Mouse (Mus musculus) heart, postnatal 0 days (tissue): ENCODE results near the gene Polk. TPM values are rescaled to one million over a fixed set of nuclear protein-coding genes. Genes with fewer than 3 reads are reported as not detected.
A peak's percentile ranks its signal among the peaks of the same experiment; 100 is the strongest.

ENCODE experiments used
- ATAC-seq: fragments of 200-750 bp; cut with Nextera tagmentation; 2 replicates; pipeline ENCODE4 v1.8.0; 2017; ENCODE audit warnings: low read depth, moderate number of reproducible peaks, moderate library complexity; ENCODE audit not compliant: insufficient read depth
- DNase-seq: peaks from one replicate; pipeline ENCODE4 v3.0.0-alpha.2; 2016; ENCODE audit warnings: low spot score
- H3K27ac ChIP-seq: fragments of 300-500 bp; sonication (generic); 2 replicates; pipeline ENCODE4 v1.5.1; 2014; ENCODE audit warnings: low read depth, mild to moderate bottlenecking
- H3K27me3 ChIP-seq: fragments of 300-500 bp; sonication (generic); 2 replicates; pipeline ENCODE4 v1.6.1; 2014; ENCODE audit warnings: low read length, mixed read lengths; ENCODE audit not compliant: control insufficient read depth, insufficient read depth
- H3K36me3 ChIP-seq: fragments of 300-500 bp; sonication (generic); replicated peaks from 2 replicates; pipeline ENCODE4 v1.6.1; 2014; ENCODE audit warnings: low read length, mixed read lengths; ENCODE audit not compliant: control insufficient read depth, insufficient read depth
- H3K4me1 ChIP-seq: fragments of 300-500 bp; sonication (generic); 2 replicates; pipeline ENCODE4 v1.6.1; 2014; ENCODE audit warnings: antibody characterized with exemption; ENCODE audit not compliant: control insufficient read depth, insufficient read depth
- H3K4me2 ChIP-seq: fragments of 300-500 bp; sonication (generic); 2 replicates; pipeline ENCODE4 v1.6.1; 2014; ENCODE audit warnings: low read depth, mild to moderate bottlenecking, low read length, moderate library complexity
- H3K4me3 ChIP-seq: fragments of 300-500 bp; sonication (generic); 2 replicates; pipeline ENCODE4 v1.5.1; 2014; ENCODE audit warnings: low read depth, low read length
- H3K9ac ChIP-seq: fragments of 300-500 bp; sonication (generic); replicated peaks from 2 replicates; pipeline ENCODE4 v1.6.1; 2014; ENCODE audit warnings: low read depth, low read length, mixed read lengths
- H3K9me3 ChIP-seq: fragments of 300-500 bp; sonication (generic); replicated peaks from 2 replicates; pipeline ENCODE4 v1.6.1; 2016; ENCODE audit warnings: low read length; ENCODE audit not compliant: control insufficient read depth
- CTCF ChIP-seq: IDR thresholded peaks from 2 replicates; pipeline ENCODE4 v1.5.1; 2016; ENCODE audit warnings: antibody characterized with exemption, control low read depth, low read depth
- EP300 ChIP-seq: IDR thresholded peaks from 2 replicates; pipeline ENCODE4 v1.6.1; 2016; ENCODE audit warnings: antibody characterized with exemption, low read depth
- WGBS: fragments of 180-500 bp; shearing (Covaris S2); extraction: QIAGEN DNeasy Blood & Tissue Kit; methylation state at CpG from one replicate; pipeline ENCODE4 v1.1.7; 2014; 5-methylcytosine and 5-hydroxymethylcytosine counted together
- polyA plus RNA-seq: library from polyadenylated mRNA; unstranded; fragments of >200 nt; fragmentation: Nextera tagmentation; extraction: Ambion mirVana; gene quantifications from 2 replicates; pipeline ENCODE4 v1.2.1, GENCODE M21; 2015
- total RNA-seq: library from RNA; depleted of rRNA; stranded (reverse); fragments of >200 nt; gene quantifications from 2 replicates; pipeline ENCODE4 v1.2.3, GENCODE M21; 2014; ENCODE audit warnings: low replicate concordance

The Polk gene
- total and polyA plus RNA-seq, 2 experiments from 2014 or later: 2.8 to 6.5 TPM

GRCm38 (mm10) chr13:96454288-96454687, 88.1 kb downstream of the Polk start:
- WGBS: 47% methylated on average over 3 of the region's 3 CpGs
- Histone ChIP-seq H3K9ac (no peak overlapping the region), H3K4me2 (no peak overlapping the region), H3K9me3 (no peaks in the 10 kb centered on the region), H3K36me3 (no peaks in the 10 kb centered on the region), H3K4me3 (no peak overlapping the region), H3K27ac (no peak overlapping the region), H3K4me1 (no peaks in the 10 kb centered on the region), H3K27me3 (no peaks in the 10 kb centered on the region)
- ATAC-seq (no peak), DNase-seq (peak; percentile 15)
- TF ChIP-seq CTCF (no peak), EP300 (no peak)

GRCm38 (mm10) chr13:96452621-96453020, 89.8 kb downstream of the Polk start:
- WGBS: 82% methylated on average over 3 of the region's 3 CpGs
- Histone ChIP-seq H3K4me1 (no peaks in the 10 kb centered on the region), H3K4me3 (no peak overlapping the region), H3K27me3 (no peaks in the 10 kb centered on the region), H3K4me2 (no peak overlapping the region), H3K36me3 (no peaks in the 10 kb centered on the region), H3K9ac (no peak overlapping the region), H3K27ac (no peak overlapping the region), H3K9me3 (no peaks in the 10 kb centered on the region)
- no peak for ATAC-seq
- no peak for DNase-seq
- TF ChIP-seq CTCF: no peak
- no peak for TF ChIP-seq EP300

- ATAC-seq: no peak
- Histone ChIP-seq H3K4me1 (no peaks in the 10 kb centered on the region), H3K4me2 (no peak overlapping the region), H3K4me3 (no peak overlapping the region), H3K36me3 (no peaks in the 10 kb centered on the region), H3K27me3 (no peaks in the 10 kb centered on the region), H3K9ac (no peak overlapping the region), H3K9me3 (no peaks in the 10 kb centered on the region), H3K27ac (no peak overlapping the region)
- TF ChIP-seq CTCF (no peak), EP300 (no peak)
- 86% methylated on average over 11 of the region's 11 CpGs for WGBS
- DNase-seq: no peak
These were observed 90.8 kb downstream of the Polk start for GRCm38 (mm10) chr13:96451386-96452140.

- H3K9ac ChIP-seq: no peak overlapping the region
- TF ChIP-seq CTCF (no peak), EP300 (no peak)
These were observed 91.5 kb downstream of the Polk start for GRCm38 (mm10) chr13:96450869-96451268.

GRCm38 (mm10) chr13:96450205-96450856, 92.0 kb downstream of the Polk start:
- Histone ChIP-seq H3K27ac (no peak overlapping the region; the same call in 1 of the 2 replicates), H3K9ac (no peak overlapping the region), H3K4me1 (no peaks in the 10 kb centered on the region), H3K4me3 (no peak overlapping the region), H3K4me2 (no peak overlapping the region), H3K36me3 (no peaks in the 10 kb centered on the region), H3K9me3 (no peaks in the 10 kb centered on the region), H3K27me3 (no peaks in the 10 kb centered on the region)
- DNase-seq (no peak), ATAC-seq (no peak)
- TF ChIP-seq EP300: no peak
- no peak for TF ChIP-seq CTCF
- WGBS: 68% methylated on average over 11 of the region's 11 CpGs

More at GRCm38 (mm10) chr13:96450869-96451268, 91.5 kb downstream of the Polk start:
- Histone ChIP-seq H3K27me3 (no peaks in the 10 kb centered on the region), H3K4me2 (no peak overlapping the region), H3K36me3 (no peaks in the 10 kb centered on the region), H3K4me3 (no peak overlapping the region), H3K9me3 (no peaks in the 10 kb centered on the region), H3K4me1 (no peaks in the 10 kb centered on the region), H3K27ac (no peak overlapping the region)
- DNase-seq (peak; percentile 16), ATAC-seq (no peak)
- 69% methylated on average over 7 of the region's 7 CpGs for WGBS
